Mouse (Mus musculus): Measurements from ENCODE around the gene Adam23. TPM values are rescaled to one million over a fixed set of nuclear protein-coding genes. Genes with fewer than 3 reads are reported as not detected.

The Adam23 gene
- polyA plus RNA-seq, 1 experiment from 2014 or later = 0.78 TPM

- no peak overlapping the region for H3K4me3 ChIP-seq
- ATAC-seq (ENCODE audit: extremely low read depth, insufficient number of reproducible peaks, low FRiP score, low TSS enrichment) = no peak
- H3K36me3 ChIP-seq = no peaks in the 10 kb centered on the region
- H3K9ac ChIP-seq = no peak overlapping the region
- no peak overlapping the region for H3K4me2 ChIP-seq
- H3K9me3 ChIP-seq = no peaks in the 10 kb centered on the region
- H3K4me1 ChIP-seq = no peaks in the 10 kb centered on the region
- WGBS = 68% methylated on average over 14 of the region's 14 CpGs
- no peak overlapping the region for H3K27ac ChIP-seq (replicated peaks)
- no peaks in the 10 kb centered on the region for H3K27me3 ChIP-seq (replicated peaks)
Observed at GRCm38 (mm10) chr1:63539884-63540613, 94.4 kb downstream of the Adam23 start.

GRCm38 (mm10) chr1:63544122-63544521, 98.4 kb downstream of the Adam23 start:
- no peak overlapping the region for H3K27ac ChIP-seq (replicated peaks)
- H3K27me3 ChIP-seq (replicated peaks) = no peaks in the 10 kb centered on the region
- H3K4me1 ChIP-seq = no peaks in the 10 kb centered on the region
- no peaks in the 10 kb centered on the region for H3K9me3 ChIP-seq
- no peak overlapping the region for H3K4me2 ChIP-seq
- H3K4me3 ChIP-seq = no peak overlapping the region
- no peaks in the 10 kb centered on the region for H3K36me3 ChIP-seq
- no peak for ATAC-seq (ENCODE audit: extremely low read depth, insufficient number of reproducible peaks, low FRiP score, low TSS enrichment)
- H3K9ac ChIP-seq = no peak overlapping the region
- WGBS = 76% methylated on average over 2 of the region's 2 CpGs

- H3K4me2 ChIP-seq = no peak overlapping the region
- no peak overlapping the region for H3K4me3 ChIP-seq
- H3K9me3 ChIP-seq = no peaks in the 10 kb centered on the region
- no peaks in the 10 kb centered on the region for H3K4me1 ChIP-seq
- no peaks in the 10 kb centered on the region for H3K36me3 ChIP-seq
- H3K27me3 ChIP-seq (replicated peaks) = no peaks in the 10 kb centered on the region
- H3K27ac ChIP-seq (replicated peaks) = no peak overlapping the region
- H3K9ac ChIP-seq = no peak overlapping the region
- WGBS = 74% methylated on average over 5 of the region's 5 CpGs
- ATAC-seq (ENCODE audit: extremely low read depth, insufficient number of reproducible peaks, low FRiP score, low TSS enrichment) = no peak
Observed at GRCm38 (mm10) chr1:63553039-63553438, 107.3 kb downstream of the Adam23 start.

- H3K4me3 ChIP-seq = no peak overlapping the region
- H3K4me1 ChIP-seq = peaks cover under 1% of the 10 kb centered on the region; the same call in 1 of the 2 replicates
- H3K9ac ChIP-seq = no peak overlapping the region
- H3K27ac ChIP-seq (replicated peaks) = no peak overlapping the region
- H3K4me2 ChIP-seq = no peak overlapping the region
- 74% methylated on average over 4 of the region's 4 CpGs for WGBS
- H3K9me3 ChIP-seq = no peaks in the 10 kb centered on the region
- no peaks in the 10 kb centered on the region for H3K36me3 ChIP-seq
- 0 out of 2 replicates have a peak, but pooled peaks cover 4% of the 10 kb centered on the region for H3K27me3 ChIP-seq (replicated peaks)
- ATAC-seq (ENCODE audit: extremely low read depth, insufficient number of reproducible peaks, low FRiP score, low TSS enrichment) = no peak
Observed at GRCm38 (mm10) chr1:63561772-63562520, 116.3 kb downstream of the Adam23 start.

GRCm38 (mm10) chr1:63563928-63564327, 118.2 kb downstream of the Adam23 start:
- Histone ChIP-seq H3K4me2 (no peak overlapping the region), H3K9ac (no peak overlapping the region), H3K4me1 (peaks cover 5% of the 10 kb centered on the region; the same call in 1 of the 2 replicates), H3K27ac (replicated peaks) (no peak overlapping the region), H3K9me3 (no peaks in the 10 kb centered on the region), H3K4me3 (no peak overlapping the region), H3K27me3 (replicated peaks) (0 out of 2 replicates have a peak, but pooled peaks cover 4% of the 10 kb centered on the region), H3K36me3 (no peaks in the 10 kb centered on the region)
- ATAC-seq (ENCODE audit: extremely low read depth, insufficient number of reproducible peaks, low FRiP score, low TSS enrichment) = no peak
- WGBS = 73% methylated on average over 4 of the region's 4 CpGs

- Histone ChIP-seq H3K9me3 (no peaks in the 10 kb centered on the region), H3K27ac (replicated peaks) (no peak overlapping the region), H3K27me3 (replicated peaks) (0 out of 2 replicates have a peak, but pooled peaks cover 4% of the 10 kb centered on the region), H3K36me3 (no peaks in the 10 kb centered on the region), H3K4me3 (no peak overlapping the region), H3K9ac (no peak overlapping the region), H3K4me1 (peaks cover 5% of the 10 kb centered on the region; the same call in 1 of the 2 replicates), H3K4me2 (no peak overlapping the region)
- 25% methylated on average over 7 of the region's 7 CpGs for WGBS
- no peak for ATAC-seq (ENCODE audit: extremely low read depth, insufficient number of reproducible peaks, low FRiP score, low TSS enrichment)
Observed at GRCm38 (mm10) chr1:63566501-63566900, 120.8 kb downstream of the Adam23 start.

GRCm38 (mm10) chr1:63567031-63567430, 121.3 kb downstream of the Adam23 start:
- Histone ChIP-seq H3K9me3 (no peaks in the 10 kb centered on the region), H3K4me2 (no peak overlapping the region), H3K27ac (replicated peaks) (no peak overlapping the region), H3K36me3 (no peaks in the 10 kb centered on the region), H3K27me3 (replicated peaks) (0 out of 2 replicates have a peak, but pooled peaks cover 4% of the 10 kb centered on the region), H3K9ac (no peak overlapping the region), H3K4me1 (peaks cover 5% of the 10 kb centered on the region; the same call in 1 of the 2 replicates), H3K4me3 (no peak overlapping the region)
- no peak for ATAC-seq (ENCODE audit: extremely low read depth, insufficient number of reproducible peaks, low FRiP score, low TSS enrichment)
- 15% methylated on average over 4 of the region's 4 CpGs for WGBS

- ATAC-seq (ENCODE audit: extremely low read depth, insufficient number of reproducible peaks, low FRiP score, low TSS enrichment) = no peak
- Histone ChIP-seq H3K4me1 (0 out of 2 replicates have a peak, but pooled peaks cover 2% of the 10 kb centered on the region), H3K36me3 (no peaks in the 10 kb centered on the region), H3K4me2 (no peak overlapping the region), H3K27ac (replicated peaks) (no peak overlapping the region), H3K9me3 (no peaks in the 10 kb centered on the region), H3K27me3 (replicated peaks) (no peaks in the 10 kb centered on the region), H3K4me3 (no peak overlapping the region), H3K9ac (no peak overlapping the region)
- 64% methylated on average over 7 of the region's 7 CpGs for WGBS
Observed at GRCm38 (mm10) chr1:63572229-63572628, 126.5 kb downstream of the Adam23 start.

- Histone ChIP-seq H3K36me3 (no peaks in the 10 kb centered on the region), H3K4me3 (no peak overlapping the region), H3K27me3 (replicated peaks) (no peaks in the 10 kb centered on the region), H3K9ac (no peak overlapping the region), H3K4me1 (no peaks in the 10 kb centered on the region), H3K4me2 (no peak overlapping the region), H3K27ac (replicated peaks) (no peak overlapping the region), H3K9me3 (no peaks in the 10 kb centered on the region)
- WGBS = 74% methylated on average over 6 of the region's 6 CpGs
- ATAC-seq (ENCODE audit: extremely low read depth, insufficient number of reproducible peaks, low FRiP score, low TSS enrichment) = no peak
Observed at GRCm38 (mm10) chr1:63573432-63573831, 127.7 kb downstream of the Adam23 start.

GRCm38 (mm10) chr1:63573864-63574611, 128.3 kb downstream of the Adam23 start:
- H3K4me3 ChIP-seq = no peak overlapping the region
- no peaks in the 10 kb centered on the region for H3K9me3 ChIP-seq
- H3K27ac ChIP-seq (replicated peaks) = no peak overlapping the region
- H3K27me3 ChIP-seq (replicated peaks) = no peaks in the 10 kb centered on the region
- ATAC-seq (ENCODE audit: extremely low read depth, insufficient number of reproducible peaks, low FRiP score, low TSS enrichment) = no peak
- H3K36me3 ChIP-seq = no peaks in the 10 kb centered on the region
- WGBS = 58% methylated on average over 12 of the region's 12 CpGs
- no peaks in the 10 kb centered on the region for H3K4me1 ChIP-seq
- no peak overlapping the region for H3K4me2 ChIP-seq
- no peak overlapping the region for H3K9ac ChIP-seq

- no peaks in the 10 kb centered on the region for H3K27me3 ChIP-seq (replicated peaks)
- H3K4me1 ChIP-seq = no peaks in the 10 kb centered on the region
- H3K4me3 ChIP-seq = no peak overlapping the region
- H3K36me3 ChIP-seq = no peaks in the 10 kb centered on the region
- ATAC-seq (ENCODE audit: extremely low read depth, insufficient number of reproducible peaks, low FRiP score, low TSS enrichment) = no peak
- H3K27ac ChIP-seq (replicated peaks) = no peak overlapping the region
- H3K4me2 ChIP-seq = no peak overlapping the region
- H3K9ac ChIP-seq = no peak overlapping the region
- WGBS = 58% methylated on average over 5 of the region's 5 CpGs
- no peaks in the 10 kb centered on the region for H3K9me3 ChIP-seq
Observed at GRCm38 (mm10) chr1:63576803-63577202, 131.1 kb downstream of the Adam23 start.
